Mouse (Mus musculus): ENCODE measurements around the gene Prkce. TPM values are rescaled to one million over a fixed set of nuclear protein-coding genes. Genes with fewer than 3 reads are reported as not detected.

The Prkce gene
- total and polyA plus RNA-seq, 2 experiments from 2014 or later = 50.8 to 55.8 TPM

DNA sequence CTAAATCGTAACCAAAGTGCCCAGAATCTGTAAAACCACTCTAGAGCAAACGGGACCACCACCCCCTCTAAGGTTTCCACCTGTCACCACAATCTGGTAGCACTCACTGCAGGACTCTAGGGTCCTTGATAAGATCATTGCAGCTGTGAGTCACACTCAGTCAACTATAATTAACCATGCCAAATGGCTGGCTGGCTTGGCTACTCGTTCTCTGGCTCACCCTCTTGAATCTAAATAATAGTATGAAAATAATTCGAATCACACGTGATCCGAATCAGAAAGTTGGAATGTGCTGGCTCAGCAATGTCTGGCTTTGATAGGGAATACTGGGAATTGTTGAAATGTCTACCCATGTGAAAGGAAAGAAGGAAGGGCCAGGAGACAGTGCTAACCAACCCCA lies 288.9 kb downstream of the Prkce start:
- no peak overlapping the region for H3K27ac ChIP-seq
- no peak overlapping the region for H3K4me3 ChIP-seq (ENCODE audit: low read length)
- H3K4me2 ChIP-seq (ENCODE audit: low read depth, low read length) = no peak overlapping the region
- H3K9me3 ChIP-seq (ENCODE audit: low read length) = no peaks in the 10 kb centered on the region
- 0 out of 2 replicates have a peak, but pooled peaks cover 3% of the 10 kb centered on the region for H3K4me1 ChIP-seq (ENCODE audit: insufficient read depth, low read length)
- no peaks in the 10 kb centered on the region for H3K27me3 ChIP-seq (ENCODE audit: insufficient read depth, low read length)
- 51% methylated on average over 6 of the region's 6 CpGs for WGBS
- DNase-seq (ENCODE audit: low spot score) = peak; percentile 33
- H3K9ac ChIP-seq (replicated peaks; ENCODE audit: low read length) = no peak overlapping the region
- TF ChIP-seq CTCF (IDR thresholded peaks at IDR 0.05; ENCODE audit: low read depth) = no peak
- no peaks in the 10 kb centered on the region for H3K36me3 ChIP-seq (ENCODE audit: insufficient read depth, low read length)
- ATAC-seq = 0 out of 2 replicates have a peak, but pooled peaks have one; percentile 47

DNA sequence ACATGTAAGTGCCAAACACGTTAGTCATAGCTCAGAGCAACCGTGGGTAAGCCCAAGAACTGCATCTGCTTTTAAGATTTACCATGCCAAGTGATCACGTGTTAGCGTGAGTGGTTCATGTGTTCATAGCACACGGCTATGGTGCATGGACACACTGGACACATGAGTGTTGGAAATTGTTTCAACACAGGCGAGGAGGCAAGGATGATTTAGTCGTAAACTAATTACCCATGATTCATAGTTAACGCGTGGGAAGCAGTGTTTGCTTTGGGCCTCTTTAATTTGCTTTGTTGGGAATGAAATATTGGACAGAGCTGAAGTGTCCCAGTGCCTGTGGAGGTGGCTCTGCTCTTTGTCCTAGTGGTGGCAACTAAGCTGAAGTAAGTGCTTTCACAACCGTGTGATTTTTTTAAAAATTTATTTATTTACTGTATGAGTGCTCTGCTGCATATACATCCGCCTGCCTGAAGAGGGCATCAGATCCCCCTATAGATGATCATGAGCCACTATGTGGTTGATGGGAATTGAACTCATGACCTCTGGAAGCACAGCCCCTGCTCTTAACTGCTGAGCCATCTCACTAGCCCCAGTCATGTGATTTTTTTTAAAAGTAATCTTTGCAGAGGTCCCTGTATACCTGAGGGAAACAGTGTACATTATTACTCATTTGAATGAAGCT lies 290.9 kb downstream of the Prkce start:
- TF ChIP-seq CTCF (IDR thresholded peaks at IDR 0.05; ENCODE audit: low read depth) = peak; percentile 40
- H3K4me3 ChIP-seq (ENCODE audit: low read length) = no peak overlapping the region
- H3K9ac ChIP-seq (replicated peaks; ENCODE audit: low read length) = no peak overlapping the region
- ATAC-seq (0 out of 2 replicates have a peak, but pooled peaks have one; percentile 9), DNase-seq (ENCODE audit: low spot score) (no peak)
- H3K27me3 ChIP-seq (ENCODE audit: insufficient read depth, low read length) = no peaks in the 10 kb centered on the region
- H3K9me3 ChIP-seq (ENCODE audit: low read length) = no peaks in the 10 kb centered on the region
- no peak overlapping the region for H3K27ac ChIP-seq
- no peaks in the 10 kb centered on the region for H3K36me3 ChIP-seq (ENCODE audit: insufficient read depth, low read length)
- H3K4me2 ChIP-seq (ENCODE audit: low read depth, low read length) = no peak overlapping the region
- 80% methylated on average over 11 of the region's 11 CpGs for WGBS
- H3K4me1 ChIP-seq (ENCODE audit: insufficient read depth, low read length) = 0 out of 2 replicates have a peak, but pooled peaks cover 3% of the 10 kb centered on the region

DNA sequence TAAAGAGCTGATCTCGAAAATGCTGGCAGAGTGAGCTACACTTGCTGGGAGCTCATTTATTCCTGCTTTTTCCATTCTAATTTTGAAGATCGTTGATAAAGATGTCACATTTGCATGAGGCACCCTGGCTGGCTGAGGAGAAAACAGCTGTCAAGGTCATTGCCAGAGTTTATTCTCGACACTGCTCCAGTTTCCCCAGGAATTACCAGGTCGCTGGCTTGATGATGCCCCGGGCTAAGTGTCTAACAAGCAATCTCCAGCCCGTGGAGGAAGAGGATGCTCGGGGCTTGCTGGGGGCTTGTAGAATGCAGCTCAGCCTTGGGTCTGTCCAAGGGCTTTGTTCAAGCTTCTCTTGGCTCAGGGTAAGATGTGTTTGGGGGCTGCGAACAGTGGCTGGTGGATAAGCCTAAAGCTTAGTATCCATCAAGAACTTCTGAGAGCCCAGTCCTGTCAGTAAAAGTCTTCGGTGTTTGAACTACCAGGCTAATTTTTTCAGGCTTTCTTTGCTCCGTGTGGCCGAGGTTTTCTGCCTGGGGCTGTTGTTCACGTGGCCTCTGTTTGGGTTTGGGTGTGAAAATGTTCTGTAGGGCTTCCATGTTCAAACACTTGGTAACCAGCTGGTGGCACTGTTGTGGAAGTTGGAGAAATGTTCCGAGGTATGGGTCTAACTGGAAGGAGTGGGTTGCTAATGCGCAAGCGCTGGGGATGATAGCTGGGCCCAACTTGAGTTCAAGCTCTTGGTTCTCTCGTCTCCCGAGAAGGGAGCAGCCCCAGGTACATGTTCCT lies 293.3 kb downstream of the Prkce start:
- Histone ChIP-seq H3K27me3 (ENCODE audit: insufficient read depth, low read length) (no peaks in the 10 kb centered on the region), H3K27ac (no peak overlapping the region), H3K9me3 (ENCODE audit: low read length) (no peaks in the 10 kb centered on the region), H3K4me2 (ENCODE audit: low read depth, low read length) (peak overlapping the region; percentile 13; the same call in 1 of the 2 replicates), H3K36me3 (ENCODE audit: insufficient read depth, low read length) (no peaks in the 10 kb centered on the region), H3K4me1 (ENCODE audit: insufficient read depth, low read length) (peaks cover 11% of the 10 kb centered on the region; the same call in 1 of the 2 replicates), H3K9ac (replicated peaks; ENCODE audit: low read length) (no peak overlapping the region), H3K4me3 (ENCODE audit: low read length) (no peak overlapping the region)
- DNase-seq (ENCODE audit: low spot score) (peak; percentile 66), ATAC-seq (no peak)
- TF ChIP-seq CTCF (IDR thresholded peaks at IDR 0.05; ENCODE audit: low read depth) = peak; percentile 48
- 56% methylated on average over 17 of the region's 17 CpGs for WGBS

DNA sequence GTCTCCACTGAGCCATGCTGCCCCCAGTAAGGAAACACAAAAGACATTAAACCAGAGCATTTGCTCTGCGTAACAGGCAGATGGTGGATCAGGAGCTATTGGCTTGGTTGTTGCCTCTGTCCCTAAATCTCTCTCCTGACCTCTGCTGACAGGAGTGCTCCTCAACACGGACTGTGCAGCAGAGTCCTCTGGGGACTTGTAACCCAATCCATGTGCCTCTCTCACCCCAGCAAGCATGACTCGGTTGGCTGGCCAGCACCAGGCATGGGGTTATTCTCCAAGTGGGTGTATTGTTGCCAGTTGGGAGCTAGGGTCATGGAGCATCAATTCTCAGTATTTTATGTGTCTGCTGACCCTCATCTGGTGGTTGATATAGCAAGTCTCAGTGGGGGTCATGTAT lies 295.8 kb downstream of the Prkce start:
- Histone ChIP-seq H3K36me3 (ENCODE audit: insufficient read depth, low read length) (no peaks in the 10 kb centered on the region), H3K4me1 (ENCODE audit: insufficient read depth, low read length) (peaks cover 16% of the 10 kb centered on the region; the same call in 1 of the 2 replicates), H3K9me3 (ENCODE audit: low read length) (no peaks in the 10 kb centered on the region), H3K27ac (no peak overlapping the region), H3K27me3 (ENCODE audit: insufficient read depth, low read length) (no peaks in the 10 kb centered on the region), H3K4me2 (ENCODE audit: low read depth, low read length) (no peak overlapping the region), H3K4me3 (ENCODE audit: low read length) (no peak overlapping the region), H3K9ac (replicated peaks; ENCODE audit: low read length) (no peak overlapping the region)
- no peak for DNase-seq (ENCODE audit: low spot score)
- ATAC-seq = no peak
- 64% methylated on average over 3 of the region's 3 CpGs for WGBS
- TF ChIP-seq CTCF (IDR thresholded peaks at IDR 0.05; ENCODE audit: low read depth) = no peak

DNA sequence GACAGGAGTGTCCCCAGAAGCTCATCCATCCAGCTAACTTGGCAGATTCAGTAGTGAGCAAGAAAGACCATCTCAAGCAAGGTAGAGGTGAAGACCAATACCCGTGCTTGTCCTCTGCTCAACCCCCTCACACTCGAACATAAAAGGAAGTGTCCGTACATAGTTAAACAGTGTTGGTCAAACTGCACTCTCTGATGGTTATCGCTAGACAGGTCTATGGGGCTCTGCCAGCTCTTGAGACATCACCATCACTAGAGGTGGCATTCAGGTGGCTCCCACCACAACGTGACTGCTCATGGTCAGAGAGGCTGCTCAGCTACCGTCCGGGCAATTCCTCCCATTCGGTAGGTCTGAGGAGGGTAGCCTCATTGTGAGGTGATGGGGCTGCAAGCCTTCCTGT lies 296.6 kb downstream of the Prkce start:
- WGBS = 85% methylated on average over 8 of the region's 8 CpGs
- Histone ChIP-seq H3K4me1 (ENCODE audit: insufficient read depth, low read length) (peaks cover 16% of the 10 kb centered on the region; the same call in 1 of the 2 replicates), H3K36me3 (ENCODE audit: insufficient read depth, low read length) (no peaks in the 10 kb centered on the region), H3K9me3 (ENCODE audit: low read length) (no peaks in the 10 kb centered on the region), H3K4me2 (ENCODE audit: low read depth, low read length) (no peak overlapping the region), H3K4me3 (ENCODE audit: low read length) (no peak overlapping the region), H3K27ac (no peak overlapping the region), H3K9ac (replicated peaks; ENCODE audit: low read length) (no peak overlapping the region), H3K27me3 (ENCODE audit: insufficient read depth, low read length) (no peaks in the 10 kb centered on the region)
- DNase-seq (ENCODE audit: low spot score) (no peak), ATAC-seq (no peak)
- TF ChIP-seq CTCF (IDR thresholded peaks at IDR 0.05; ENCODE audit: low read depth) = no peak

DNA sequence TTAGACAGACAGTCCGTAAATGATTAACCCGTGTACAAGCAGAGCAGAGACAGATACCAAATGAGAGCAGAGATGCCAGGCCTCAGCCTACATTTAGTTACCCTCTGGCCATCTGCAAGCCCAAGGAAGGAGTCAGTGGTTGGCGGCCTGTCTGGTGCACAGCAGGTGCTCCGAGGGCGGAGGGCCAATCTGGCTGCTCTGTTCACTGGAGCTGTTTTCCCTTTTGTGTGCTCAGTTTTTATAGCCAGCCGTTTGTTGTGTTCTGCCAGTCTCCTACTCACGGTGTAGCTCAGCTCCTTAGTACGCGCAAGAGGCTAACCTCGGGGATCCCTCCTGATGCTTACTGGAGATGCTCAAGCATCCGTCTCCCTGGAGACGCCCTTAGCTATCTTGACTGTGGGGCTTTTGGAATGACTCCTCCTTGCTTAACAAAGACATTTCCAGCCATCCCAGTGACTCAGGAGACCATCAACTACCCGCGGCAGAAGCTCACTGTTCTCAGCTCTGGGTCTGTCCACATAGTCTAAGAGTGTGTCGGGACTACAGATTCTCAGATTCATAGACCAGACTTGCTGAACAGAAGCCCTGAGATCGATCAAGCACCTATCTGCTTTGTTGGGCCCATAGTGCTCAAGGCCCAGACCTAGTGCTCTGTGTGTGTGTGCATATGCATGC lies 297.2 kb downstream of the Prkce start:
- H3K4me2 ChIP-seq (ENCODE audit: low read depth, low read length) = no peak overlapping the region
- DNase-seq (ENCODE audit: low spot score) = peak; percentile 68
- peaks cover 16% of the 10 kb centered on the region; the same call in 1 of the 2 replicates for H3K4me1 ChIP-seq (ENCODE audit: insufficient read depth, low read length)
- H3K9ac ChIP-seq (replicated peaks; ENCODE audit: low read length) = no peak overlapping the region
- H3K4me3 ChIP-seq (ENCODE audit: low read length) = no peak overlapping the region
- 30% methylated on average over 16 of the region's 16 CpGs for WGBS
- H3K36me3 ChIP-seq (ENCODE audit: insufficient read depth, low read length) = no peaks in the 10 kb centered on the region
- TF ChIP-seq CTCF (IDR thresholded peaks at IDR 0.05; ENCODE audit: low read depth) = no peak
- no peaks in the 10 kb centered on the region for H3K9me3 ChIP-seq (ENCODE audit: low read length)
- H3K27me3 ChIP-seq (ENCODE audit: insufficient read depth, low read length) = no peaks in the 10 kb centered on the region
- H3K27ac ChIP-seq = peak overlapping the region; percentile 37
- ATAC-seq = peak; percentile 65
